In genomic region chr1:71936501-71937129, GRCm38 (mm10) we compare ENCODE assay signal across 17 mouse cellular contexts.
DNase-seq lines count a peak whose midpoint lies in the region; ATAC-seq and TF ChIP-seq lines count a peak whose summit lies in the region.
"Had no signal": no experiment of that assay in that cellular context is flagged by ENCODE, and none has a peak within 500 bp of the region (broad histone marks: within the 10 kb centered on the region; RNA-seq: fewer than 3 reads in every experiment).

No protein-coding gene starts in this region.

- H3K9me3 ChIP-seq in hindbrain, embryonic 10.5 days, result no peaks in the 10 kb centered on the region
- H3K9me3 ChIP-seq in hindbrain, embryonic 14.5 days (ENCODE audit: control insufficient read depth, low read length), result no peaks in the 10 kb centered on the region
- H3K9me3 ChIP-seq: kidney, embryonic 15.5 days; limb, embryonic 12.5 days; midbrain, embryonic 10.5 days had no signal

- WGBS in hindbrain, embryonic 10.5 days, result 56% methylated on average over 5 of the region's 5 CpGs
- 70% methylated on average over 5 of the region's 5 CpGs for WGBS in hindbrain, embryonic 14.5 days

- H3K27ac ChIP-seq in hindbrain, embryonic 10.5 days, result peak overlapping the region; percentile 50; the same call in 1 of the 2 replicates
- no peak overlapping the region for H3K27ac ChIP-seq in hindbrain, embryonic 14.5 days
- H3K27ac ChIP-seq in layer of hippocampus, adult 2 months, result peak overlapping the region; percentile 43; the same call in 1 of the 2 replicates
- H3K27ac ChIP-seq: kidney, embryonic 15.5 days; limb, embryonic 12.5 days; midbrain, embryonic 10.5 days had no signal

- H3K4me2 ChIP-seq in hindbrain, embryonic 14.5 days (replicated peaks), result no peak overlapping the region
- H3K4me2 ChIP-seq: kidney, embryonic 15.5 days; limb, embryonic 12.5 days had no signal

- peak; percentile 8 for DNase-seq in hindbrain, embryonic 10.5 days (ENCODE audit: low spot score)
- no peak for DNase-seq in hindbrain, embryonic 14.5 days (ENCODE audit: low spot score)
- DNase-seq in layer of hippocampus, adult 2 months (ENCODE audit: low spot score in 2 of 2), result no peak
- no peak for DNase-seq in layer of hippocampus, adult 9-11 months
- peak; percentile 9 for DNase-seq in ZHBTc4 (ENCODE audit: low read depth, low spot score)
- DNase-seq in spleen, postnatal 10 days (ENCODE audit: low spot score in 2 of 2), result no peak
- no peak for DNase-seq in spleen, postnatal 14 days (ENCODE audit: low spot score in 2 of 2)
- DNase-seq: adrenal gland, postnatal 10 days; cerebellum, adult 11 months; cerebellum, postnatal 10 days; heart, postnatal 36 days; lung, adult 2 months; thymus, postnatal 25 days had no signal

- no peak overlapping the region for H3K9ac ChIP-seq in hindbrain, embryonic 14.5 days
- H3K9ac ChIP-seq: kidney, embryonic 15.5 days; limb, embryonic 12.5 days had no signal

- ATAC-seq in hindbrain, embryonic 14.5 days (ENCODE audit: low FRiP score), result no peak
- ATAC-seq in megakaryocyte, adult 5-6 weeks (ENCODE audit: poor library complexity, severe bottlenecking), result peak; percentile 37

- H3K4me1 ChIP-seq in hindbrain, embryonic 10.5 days (replicated peaks), result peaks cover 23% of the 10 kb centered on the region
- H3K4me1 ChIP-seq in hindbrain, embryonic 14.5 days (replicated peaks; ENCODE audit: control insufficient read depth, insufficient read depth, low read length), result no peaks in the 10 kb centered on the region

- H3K36me3 ChIP-seq in hindbrain, embryonic 10.5 days, result no peaks in the 10 kb centered on the region
- H3K36me3 ChIP-seq in hindbrain, embryonic 14.5 days (replicated peaks; ENCODE audit: control insufficient read depth, insufficient read depth), result no peaks in the 10 kb centered on the region
- H3K36me3 ChIP-seq: kidney, embryonic 15.5 days; limb, embryonic 12.5 days; midbrain, embryonic 10.5 days had no signal

- H3K4me3 ChIP-seq in hindbrain, embryonic 10.5 days, result no peak overlapping the region
- H3K4me3 ChIP-seq in hindbrain, embryonic 14.5 days (replicated peaks; ENCODE audit: low read length), result no peak overlapping the region
- no peak overlapping the region for H3K4me3 ChIP-seq in layer of hippocampus, adult 2 months
- H3K4me3 ChIP-seq: kidney, embryonic 15.5 days; limb, embryonic 12.5 days; midbrain, embryonic 10.5 days had no signal

- H3K27me3 ChIP-seq in hindbrain, embryonic 10.5 days (ENCODE audit: insufficient read depth, poor library complexity, severe bottlenecking), result no peaks in the 10 kb centered on the region
- no peaks in the 10 kb centered on the region for H3K27me3 ChIP-seq in hindbrain, embryonic 14.5 days (ENCODE audit: control insufficient read depth, insufficient read depth, low read length)
- H3K27me3 ChIP-seq: kidney, embryonic 15.5 days; limb, embryonic 12.5 days had no signal

- TF ChIP-seq CTCF in layer of hippocampus, adult 2 months (conservative IDR thresholded peaks at IDR 0.05), result no peak

Comparison
In these comparisons a context has a peak if more than half of its experiments do, and no peak if none do; other contexts are left out.
1. DNase-seq: peak in hindbrain, embryonic 10.5 days (single experiment) and ZHBTc4 (single experiment); none in hindbrain, embryonic 14.5 days (single experiment), layer of hippocampus, adult 2 months (0 of 2), layer of hippocampus, adult 9-11 months (single experiment), spleen, postnatal 10 days (0 of 2) and spleen, postnatal 14 days (0 of 2).